Mouse (Mus musculus): Measurements from ENCODE around the gene Spock2. TPM values are rescaled to one million over a fixed set of nuclear protein-coding genes. Genes with fewer than 3 reads are reported as not detected.
"Not testable (repeated sequence)": the region's sequence is repeated elsewhere in the genome, so short reads cannot be mapped to it uniquely, and the experiment has no call there.

Gene Spock2
- total and polyA plus RNA-seq, 2 experiments from 2014 or later = 117 to 275 TPM

- Histone ChIP-seq H3K27ac (ENCODE audit: low read depth, low read length) (no peak overlapping the region), H3K4me1 (ENCODE audit: insufficient read depth, low read length) (no peaks in the 10 kb centered on the region), H3K9ac (replicated peaks; ENCODE audit: low read length, poor library complexity, severe bottlenecking) (no peak overlapping the region), H3K36me3 (ENCODE audit: insufficient read depth, low read length) (no peaks in the 10 kb centered on the region), H3K4me2 (ENCODE audit: low read depth, low read length, poor library complexity, severe bottlenecking) (no peak overlapping the region), H3K4me3 (ENCODE audit: low read depth, low read length) (no peak overlapping the region), H3K9me3 (ENCODE audit: low read length) (no peaks in the 10 kb centered on the region), H3K27me3 (ENCODE audit: insufficient read depth, low read length) (no peaks in the 10 kb centered on the region)
- WGBS = 87% methylated on average over 4 of the region's 4 CpGs
- TF ChIP-seq CTCF (IDR thresholded peaks at IDR 0.05) = no peak
- no peak for DNase-seq (ENCODE audit: low spot score)
- no peak for ATAC-seq (ENCODE audit: low FRiP score)
Observed at GRCm38 (mm10) chr10:60172306-60172705, 66.3 kb downstream of the Spock2 start.

DNA sequence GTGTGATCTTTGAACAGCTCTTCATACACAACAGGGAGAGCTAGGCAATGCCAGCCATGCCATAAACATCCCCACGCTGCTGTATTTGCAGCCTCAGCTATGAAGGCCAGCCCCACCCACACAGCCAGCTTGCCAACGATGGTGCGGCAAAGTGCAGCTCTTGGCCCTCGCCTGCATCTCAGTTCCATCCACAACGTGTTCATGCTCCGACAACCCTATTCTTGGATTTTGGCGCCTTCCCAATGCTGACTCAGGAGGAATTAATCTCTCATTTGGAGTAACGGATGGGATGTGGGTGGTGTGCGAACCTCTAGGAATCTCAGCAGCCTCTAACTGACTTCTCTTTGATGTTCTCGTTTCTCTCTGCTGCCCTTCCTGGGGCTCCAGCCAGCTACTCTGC lies 67.0 kb downstream of the Spock2 start:
- H3K4me2 ChIP-seq (ENCODE audit: low read depth, low read length, poor library complexity, severe bottlenecking) = no peak overlapping the region
- no peak for ATAC-seq (ENCODE audit: low FRiP score)

GRCm38 (mm10) chr10:60174506-60174905 lies 68.5 kb downstream of the Spock2 start:
- WGBS = 63% methylated on average over 3 of the region's 3 CpGs
- Histone ChIP-seq H3K27me3 (ENCODE audit: insufficient read depth, low read length) (no peaks in the 10 kb centered on the region), H3K9ac (replicated peaks; ENCODE audit: low read length, poor library complexity, severe bottlenecking) (no peak overlapping the region), H3K9me3 (ENCODE audit: low read length) (no peaks in the 10 kb centered on the region), H3K4me1 (ENCODE audit: insufficient read depth, low read length) (no peaks in the 10 kb centered on the region), H3K4me3 (ENCODE audit: low read depth, low read length) (no peak overlapping the region), H3K4me2 (ENCODE audit: low read depth, low read length, poor library complexity, severe bottlenecking) (no peak overlapping the region), H3K27ac (ENCODE audit: low read depth, low read length) (no peak overlapping the region), H3K36me3 (ENCODE audit: insufficient read depth, low read length) (no peaks in the 10 kb centered on the region)
- no peak for ATAC-seq (ENCODE audit: low FRiP score)
- TF ChIP-seq CTCF (IDR thresholded peaks at IDR 0.05) = no peak
- DNase-seq (ENCODE audit: low spot score) = no peak

More for the DNA sequence above, 67.0 kb downstream of the Spock2 start:
- TF ChIP-seq CTCF (IDR thresholded peaks at IDR 0.05) = no peak
- Histone ChIP-seq H3K9ac (replicated peaks; ENCODE audit: low read length, poor library complexity, severe bottlenecking) (no peak overlapping the region), H3K36me3 (ENCODE audit: insufficient read depth, low read length) (no peaks in the 10 kb centered on the region), H3K4me1 (ENCODE audit: insufficient read depth, low read length) (no peaks in the 10 kb centered on the region), H3K27me3 (ENCODE audit: insufficient read depth, low read length) (no peaks in the 10 kb centered on the region), H3K4me3 (ENCODE audit: low read depth, low read length) (no peak overlapping the region), H3K27ac (ENCODE audit: low read depth, low read length) (no peak overlapping the region), H3K9me3 (ENCODE audit: low read length) (no peaks in the 10 kb centered on the region)
- 54% methylated on average over 10 of the region's 10 CpGs for WGBS
- DNase-seq (ENCODE audit: low spot score) = peak; percentile 63

DNA sequence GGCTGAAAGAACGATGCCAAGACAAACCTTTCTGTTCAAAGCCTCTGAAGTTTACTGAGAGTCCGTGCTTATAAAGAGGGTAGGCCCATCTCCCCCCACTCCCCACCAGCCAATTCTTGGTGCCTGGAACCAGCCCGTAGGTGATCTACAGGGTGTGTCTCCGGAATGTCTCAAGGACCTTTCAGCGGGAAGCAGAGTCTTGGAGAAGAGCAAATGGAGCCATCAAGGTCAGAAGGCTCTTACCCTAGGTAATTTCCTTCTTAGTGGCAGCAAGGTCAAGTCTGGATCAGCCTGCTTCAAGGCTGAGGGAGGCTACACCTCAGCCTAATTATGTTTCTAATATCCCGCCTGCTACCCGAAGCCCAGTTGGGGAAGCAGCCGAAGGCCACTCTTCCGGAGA lies 69.3 kb downstream of the Spock2 start:
- DNase-seq (ENCODE audit: low spot score); H3K4me1 ChIP-seq (ENCODE audit: insufficient read depth, low read length); H3K9ac ChIP-seq (replicated peaks; ENCODE audit: low read length, poor library complexity, severe bottlenecking); H3K4me3 ChIP-seq (ENCODE audit: low read depth, low read length); H3K9me3 ChIP-seq (ENCODE audit: low read length); H3K36me3 ChIP-seq (ENCODE audit: insufficient read depth, low read length); H3K27me3 ChIP-seq (ENCODE audit: insufficient read depth, low read length); H3K4me2 ChIP-seq (ENCODE audit: low read depth, low read length, poor library complexity, severe bottlenecking); ATAC-seq (ENCODE audit: low FRiP score); H3K27ac ChIP-seq (ENCODE audit: low read depth, low read length): not testable (repeated sequence)
- WGBS = 89% methylated on average over 9 of the region's 9 CpGs

Small RNAs within 50 kb of the gene (microRNA-seq; reads per million reads assigned to microRNA genes)
- 1.0 reads per million for gene Mir6906 (ENCODE audit: borderline number of aligned reads)

Other genes starting within 250 kb of the Spock2 start
- 47.9 and 51.6 TPM in 2 replicates for gene Dnajb12, start 226.7 kb upstream of the Spock2 start, total RNA-seq (2014; rRNA removed)
- gene Dnajb12, start 226.7 kb upstream of the Spock2 start, polyA plus RNA-seq (2015; fragmentation: Nextera tagmentation; extraction: Ambion mirVana) = 25.7 and 26.3 TPM in 2 replicates
- 56.6 and 57.5 TPM in 2 replicates for gene Ddit4, start 154.4 kb upstream of the Spock2 start, total RNA-seq (2014; rRNA removed)
- gene Ddit4, start 154.4 kb upstream of the Spock2 start, polyA plus RNA-seq (2015; fragmentation: Nextera tagmentation; extraction: Ambion mirVana) = 43.4 and 43.6 TPM in 2 replicates
- 12.3 and 13.5 TPM in 2 replicates for gene Ascc1, start 103.4 kb upstream of the Spock2 start, total RNA-seq (2014; rRNA removed)
- gene Ascc1, start 103.4 kb upstream of the Spock2 start, polyA plus RNA-seq (2015; fragmentation: Nextera tagmentation; extraction: Ambion mirVana) = 50.1 TPM in 2 replicates
- 56.9 and 57.4 TPM in 2 replicates for gene Anapc16, start 103.1 kb upstream of the Spock2 start, total RNA-seq (2014; rRNA removed)
- 109 and 118 TPM in 2 replicates for gene Anapc16, start 103.1 kb upstream of the Spock2 start, polyA plus RNA-seq (2015; fragmentation: Nextera tagmentation; extraction: Ambion mirVana)
- gene Chst3, start 113.0 kb downstream of the Spock2 start, total RNA-seq (2014; rRNA removed) = 4.6 and 5.5 TPM in 2 replicates
- 0.86 and 0.89 TPM in 2 replicates for gene Chst3, start 113.0 kb downstream of the Spock2 start, polyA plus RNA-seq (2015; fragmentation: Nextera tagmentation; extraction: Ambion mirVana)
- 714 and 811 TPM in 2 replicates for gene Psap, start 171.4 kb downstream of the Spock2 start, total RNA-seq (2014; rRNA removed)
- 272 and 300 TPM in 2 replicates for gene Psap, start 171.4 kb downstream of the Spock2 start, polyA plus RNA-seq (2015; fragmentation: Nextera tagmentation; extraction: Ambion mirVana)
- 5.9 and 15.8 TPM in 2 replicates for gene Vsir, start 240.6 kb downstream of the Spock2 start, total RNA-seq (2014; rRNA removed)
- 3.4 and 3.7 TPM in 2 replicates for gene Vsir, start 240.6 kb downstream of the Spock2 start, polyA plus RNA-seq (2015; fragmentation: Nextera tagmentation; extraction: Ambion mirVana)

All from midbrain, postnatal 0 days (tissue).